Mouse (Mus musculus) forebrain, embryonic 14.5 days (tissue): ENCODE data around the gene Notch3. TPM values are rescaled to one million over a fixed set of nuclear protein-coding genes. Genes with fewer than 3 reads are reported as not detected.
"Not testable (repeated sequence)": the region's sequence is repeated elsewhere in the genome, so short reads cannot be mapped to it uniquely, and the experiment has no call there.

Source experiments
- ATAC-seq: fragments of 200-750 bp; cut with Nextera tagmentation; 2 replicates; pipeline ENCODE4 v1.8.0; 2017; ENCODE audit warnings: mild to moderate bottlenecking, moderate library complexity
- DNase-seq: peaks from one replicate; pipeline ENCODE4 v3.0.0-alpha.2; 2015; ENCODE audit warnings: low spot score
- H3K27ac ChIP-seq: fragments of 300-500 bp; sonication (generic); 2 replicates; pipeline ENCODE4 v1.5.1; 2014; ENCODE audit warnings: low read depth, mild to moderate bottlenecking, control low read depth, low read length, moderate library complexity
- H3K27me3 ChIP-seq: fragments of 300-500 bp; sonication (generic); replicated peaks from 2 replicates; pipeline ENCODE4 v1.6.1; 2014; ENCODE audit warnings: low read length, control low read depth, mixed read lengths; ENCODE audit not compliant: control insufficient read depth, insufficient read depth
- H3K36me3 ChIP-seq: fragments of 300-500 bp; sonication (generic); 2 replicates; pipeline ENCODE4 v1.6.1; 2014; ENCODE audit warnings: low read length, control low read depth; ENCODE audit not compliant: control insufficient read depth, insufficient read depth
- H3K4me1 ChIP-seq: fragments of 300-500 bp; sonication (generic); 2 replicates; pipeline ENCODE4 v1.6.1; 2014; ENCODE audit warnings: antibody characterized with exemption, low read length, control low read depth; ENCODE audit not compliant: control insufficient read depth, insufficient read depth
- H3K4me2 ChIP-seq: fragments of 300-500 bp; sonication (generic); 2 replicates; pipeline ENCODE4 v1.6.1; 2014; ENCODE audit warnings: mild to moderate bottlenecking, control low read depth, low read length
- H3K4me3 ChIP-seq: fragments of 300-500 bp; sonication (generic); 2 replicates; pipeline ENCODE4 v1.5.1; 2014; ENCODE audit warnings: low read depth, low read length, control low read depth
- H3K9ac ChIP-seq: fragments of 300-500 bp; sonication (generic); 2 replicates; pipeline ENCODE4 v1.6.1; 2014; ENCODE audit warnings: mild to moderate bottlenecking, low read length, control low read depth, moderate library complexity
- H3K9me3 ChIP-seq: fragments of 300-500 bp; sonication (generic); replicated peaks from 2 replicates; pipeline ENCODE4 v1.6.1; 2016; ENCODE audit warnings: low read length, control low read depth, mixed read lengths; ENCODE audit not compliant: control insufficient read depth
- WGBS: fragments of 180-500 bp; shearing (Covaris S2); extraction: QIAGEN DNeasy Blood & Tissue Kit; methylation state at CpG from one replicate; pipeline ENCODE4 v1.1.7; 2014; 5-methylcytosine and 5-hydroxymethylcytosine counted together
- polyA plus RNA-seq: library from polyadenylated mRNA; unstranded; fragments of >200 nt; fragmentation: Nextera tagmentation; extraction: Ambion mirVana; gene quantifications from 2 replicates; pipeline ENCODE4 v1.2.1, GENCODE M21; 2014

Notch3 gene
- polyA plus RNA-seq, 1 experiment from 2014 or later, result 6.0 TPM

GRCm38 (mm10) chr17:32117872-32118421 lies 48.7 kb downstream of the Notch3 start:
- not testable (repeated sequence) for H3K27me3 ChIP-seq, H3K4me3 ChIP-seq, H3K4me1 ChIP-seq, H3K36me3 ChIP-seq, H3K9ac ChIP-seq, H3K9me3 ChIP-seq, H3K27ac ChIP-seq
- H3K4me2 ChIP-seq, result peak overlapping the region; percentile 23; the same call in 1 of the 2 replicates
- 3% methylated on average over 11 of the region's 13 CpGs for WGBS
- ATAC-seq (peak; percentile 64), DNase-seq (peak; percentile 55)

GRCm38 (mm10) chr17:32117287-32117871 lies 49.3 kb downstream of the Notch3 start:
- no peak overlapping the region for H3K27ac ChIP-seq
- peaks cover 3% of the 10 kb centered on the region; the same call in 1 of the 2 replicates for H3K27me3 ChIP-seq
- H3K36me3 ChIP-seq, result peaks cover 7% of the 10 kb centered on the region; the same call in 1 of the 2 replicates
- H3K9me3 ChIP-seq, result no peaks in the 10 kb centered on the region
- no peak overlapping the region for H3K4me3 ChIP-seq
- 62% methylated on average over 4 of the region's 5 CpGs for WGBS
- no peak overlapping the region for H3K4me2 ChIP-seq
- H3K4me1 ChIP-seq, result no peaks in the 10 kb centered on the region; the same call in 1 of the 2 replicates
- ATAC-seq, result peak; percentile 11; the same call in 1 of the 2 replicates
- no peak overlapping the region for H3K9ac ChIP-seq
- DNase-seq, result no peak

GRCm38 (mm10) chr17:32116586-32117286 lies 49.9 kb downstream of the Notch3 start:
- Histone ChIP-seq H3K36me3 (0 out of 2 replicates have a peak, but pooled peaks cover under 1% of the 10 kb centered on the region), H3K4me3 (no peak overlapping the region), H3K9me3 (no peaks in the 10 kb centered on the region), H3K27ac (no peak overlapping the region), H3K4me2 (no peak overlapping the region), H3K27me3 (peaks cover 3% of the 10 kb centered on the region; the same call in 1 of the 2 replicates), H3K9ac (no peak overlapping the region), H3K4me1 (no peaks in the 10 kb centered on the region; the same call in 1 of the 2 replicates)
- no peak for DNase-seq
- 79% methylated on average over 6 of the region's 6 CpGs for WGBS
- no peak for ATAC-seq

GRCm38 (mm10) chr17:32114486-32114885 lies 52.2 kb downstream of the Notch3 start:
- WGBS, result 71% methylated on average over 4 of the region's 5 CpGs
- H3K9ac ChIP-seq, H3K27ac ChIP-seq, ATAC-seq, H3K4me1 ChIP-seq, H3K27me3 ChIP-seq, H3K36me3 ChIP-seq, DNase-seq, H3K9me3 ChIP-seq: not testable (repeated sequence)
- Histone ChIP-seq H3K4me2 (peak overlapping the region; percentile 77), H3K4me3 (peak overlapping the region; percentile 38)

DNA sequence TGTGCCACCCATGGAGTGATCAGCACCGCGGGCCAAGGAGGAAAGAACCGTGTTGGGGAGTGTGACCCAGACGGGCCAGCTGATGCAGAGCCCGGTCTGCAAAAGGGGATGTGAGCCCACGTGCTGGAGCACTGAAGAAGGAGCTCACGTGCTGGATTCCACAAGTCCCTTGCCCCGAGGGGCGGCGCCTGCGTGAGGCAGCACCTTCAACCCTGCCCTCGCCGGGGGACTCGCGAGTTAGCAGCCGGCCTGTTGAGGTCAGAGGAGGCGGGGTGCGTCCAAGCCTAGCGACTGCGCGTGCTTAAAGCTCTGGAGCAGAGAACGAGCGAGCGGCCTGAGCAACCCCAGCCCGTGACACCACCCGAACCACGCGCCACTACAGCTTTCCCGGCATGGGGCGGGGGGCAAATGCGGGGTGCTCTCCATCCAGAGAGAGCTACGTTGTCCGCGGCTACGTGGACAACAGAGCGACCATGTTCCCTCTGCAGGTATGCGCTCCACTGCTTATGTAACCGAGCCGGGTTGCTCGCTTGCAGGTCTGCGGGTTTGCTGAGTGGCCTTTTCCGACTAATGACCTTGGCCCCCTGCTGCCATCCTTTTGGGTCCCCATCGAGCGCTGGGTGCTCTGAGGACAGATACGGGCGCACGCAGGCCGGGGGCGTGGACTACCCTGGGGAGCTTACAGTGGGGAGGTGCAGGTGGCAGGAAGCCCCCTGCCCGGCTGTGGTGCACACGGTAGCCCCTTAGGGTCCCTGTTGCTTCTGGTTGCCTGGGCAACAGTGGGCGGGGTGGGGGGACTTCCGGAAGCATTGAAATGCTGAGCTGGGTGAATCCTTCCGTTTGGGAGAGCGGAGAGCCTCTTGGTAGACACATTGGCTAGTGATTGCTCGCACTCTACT lies 52.9 kb downstream of the Notch3 start:
- no peaks in the 10 kb centered on the region; the same call in 1 of the 2 replicates for H3K4me1 ChIP-seq
- H3K4me2 ChIP-seq, result peak overlapping the region; percentile 77
- ATAC-seq (peak; percentile 49; the same call in 1 of the 2 replicates), DNase-seq (peak; percentile 48)
- H3K36me3 ChIP-seq, result no peaks in the 10 kb centered on the region
- H3K9me3 ChIP-seq, result no peaks in the 10 kb centered on the region
- peak overlapping the region; percentile 38 for H3K4me3 ChIP-seq
- 2% methylated on average over 55 of the region's 56 CpGs for WGBS
- peaks cover 3% of the 10 kb centered on the region; the same call in 1 of the 2 replicates for H3K27me3 ChIP-seq
- H3K27ac ChIP-seq, result no peak overlapping the region
- H3K9ac ChIP-seq, result peak overlapping the region; percentile 47

DNA sequence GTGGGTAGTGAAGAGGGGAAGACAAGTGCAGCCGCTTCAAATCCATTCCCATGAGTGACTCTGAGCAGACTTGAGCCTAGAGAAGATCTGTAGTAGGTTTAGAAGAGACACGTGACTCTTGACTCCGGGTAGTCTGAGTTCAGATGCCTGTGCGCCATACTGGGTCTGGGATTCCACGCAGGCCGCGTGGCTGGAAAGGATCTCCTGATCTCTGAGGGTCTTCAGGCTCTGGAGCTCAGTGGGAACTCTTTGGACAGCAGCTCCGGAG lies 53.5 kb downstream of the Notch3 start:
- Histone ChIP-seq H3K36me3 (no peaks in the 10 kb centered on the region), H3K27ac (no peak overlapping the region), H3K4me2 (peak overlapping the region; percentile 77), H3K9ac (peak overlapping the region; percentile 47; the same call in 1 of the 2 replicates), H3K27me3 (peaks cover 3% of the 10 kb centered on the region; the same call in 1 of the 2 replicates), H3K4me3 (peak overlapping the region; percentile 38), H3K9me3 (no peaks in the 10 kb centered on the region), H3K4me1 (no peaks in the 10 kb centered on the region; the same call in 1 of the 2 replicates)
- ATAC-seq (no peak), DNase-seq (no peak)
- 10% methylated on average over 8 of the region's 8 CpGs for WGBS

- ATAC-seq, result no peak
- no peaks in the 10 kb centered on the region for H3K9me3 ChIP-seq
- no peak for DNase-seq
- peaks cover 3% of the 10 kb centered on the region; the same call in 1 of the 2 replicates for H3K27me3 ChIP-seq
- no peak overlapping the region for H3K4me2 ChIP-seq
- WGBS, result 60% methylated on average over 8 of the region's 8 CpGs
- H3K36me3 ChIP-seq, result no peaks in the 10 kb centered on the region
- no peak overlapping the region for H3K9ac ChIP-seq
- H3K4me3 ChIP-seq, result no peak overlapping the region
- no peak overlapping the region for H3K27ac ChIP-seq
- H3K4me1 ChIP-seq, result no peaks in the 10 kb centered on the region; the same call in 1 of the 2 replicates
Observed at GRCm38 (mm10) chr17:32112434-32113254, 54.0 kb downstream of the Notch3 start.
